Mouse (Mus musculus) lung, adult 2 months (tissue): ENCODE results near the gene Trak1. TPM values are rescaled to one million over a fixed set of nuclear protein-coding genes. Genes with fewer than 3 reads are reported as not detected.
A peak's percentile ranks its signal among the peaks of the same experiment; 100 is the strongest.

ENCODE experiments used
- DNase-seq: peaks from one replicate; pipeline ENCODE4 v3.0.0; 2022
- H3K4me1 ChIP-seq: fragments of 200-500 bp; 2 replicates; pipeline ENCODE4 v1.6.1; 2011; ENCODE audit warnings: low read length; ENCODE audit not compliant: control insufficient read depth, insufficient read depth
- H3K4me3 ChIP-seq: fragments of 200-500 bp; replicated peaks from 2 replicates; pipeline ENCODE3; 2011; ENCODE audit warnings: low read depth, mild to moderate bottlenecking, control low read depth, low read length; ENCODE audit errors: extremely low read depth
- CTCF ChIP-seq: fragments of 200-500 bp; IDR thresholded peaks from 2 replicates; pipeline ENCODE4 v1.5.1; 2011; ENCODE audit warnings: mild to moderate bottlenecking, low read length, control low read depth; ENCODE audit not compliant: insufficient read depth
- POLR2A ChIP-seq: fragments of 200-500 bp; IDR thresholded peaks from 2 replicates; pipeline ENCODE4 v1.6.1; 2011; ENCODE audit warnings: low read depth, mild to moderate bottlenecking, control low read depth, low read length, borderline replicate concordance; ENCODE audit errors: extremely low read depth
- WGBS: fragments of 180-500 bp; shearing (Covaris S2); methylation state at CpG from one replicate; pipeline ENCODE4 v1.1.7; 2018; 5-methylcytosine and 5-hydroxymethylcytosine counted together
- polyA plus RNA-seq: library from polyadenylated mRNA; depleted of rRNA; stranded (reverse); fragments of >200 nt; gene quantifications from 2 replicates; pipeline ENCODE4 v1.2.3, GENCODE M21; 2012

Trak1 gene
- polyA plus RNA-seq, 1 experiment, result 88.5 TPM

GRCm38 (mm10) chr9:121374076-121374863 is 77.0 kb downstream of the Trak1 start:
- 36% methylated on average over 9 of the region's 9 CpGs for WGBS
- no peak for TF ChIP-seq POLR2A
- peak; percentile 99 for TF ChIP-seq CTCF
- H3K4me3 ChIP-seq, result no peak overlapping the region
- peaks cover 30% of the 10 kb centered on the region for H3K4me1 ChIP-seq
- DNase-seq, result no peak

- 84% methylated on average over 5 of the region's 5 CpGs for WGBS
- no peak for TF ChIP-seq POLR2A
- Histone ChIP-seq H3K4me1 (peaks cover 27% of the 10 kb centered on the region), H3K4me3 (no peak overlapping the region)
- no peak for DNase-seq
These were observed 77.6 kb downstream of the Trak1 start for GRCm38 (mm10) chr9:121374864-121375255.

- no peak for DNase-seq
- Histone ChIP-seq H3K4me1 (peaks cover 17% of the 10 kb centered on the region), H3K4me3 (no peak overlapping the region)
- TF ChIP-seq CTCF (no peak), POLR2A (no peak)
- WGBS, result 85% methylated on average over 5 of the region's 5 CpGs
These were observed 78.8 kb downstream of the Trak1 start for GRCm38 (mm10) chr9:121376094-121376493.

GRCm38 (mm10) chr9:121380310-121380920 is 83.1 kb downstream of the Trak1 start:
- 45% methylated on average over 11 of the region's 11 CpGs for WGBS
- DNase-seq, result no peak
- TF ChIP-seq POLR2A (no peak), CTCF (no peak)

GRCm38 (mm10) chr9:121381678-121382297 is 84.5 kb downstream of the Trak1 start:
- no peak for DNase-seq

More at GRCm38 (mm10) chr9:121380310-121380920, 83.1 kb downstream of the Trak1 start:
- Histone ChIP-seq H3K4me1 (peaks cover 6% of the 10 kb centered on the region), H3K4me3 (no peak overlapping the region)

GRCm38 (mm10) chr9:121382568-121382967 is 85.3 kb downstream of the Trak1 start:
- no peak for TF ChIP-seq CTCF
- TF ChIP-seq POLR2A, result no peak
- DNase-seq, result peak; percentile 65
- Histone ChIP-seq H3K4me1 (peaks cover 8% of the 10 kb centered on the region), H3K4me3 (no peak overlapping the region)
- WGBS, result 72% methylated on average over 14 of the region's 14 CpGs

More at GRCm38 (mm10) chr9:121381678-121382297, 84.5 kb downstream of the Trak1 start:
- H3K4me1 ChIP-seq, result peaks cover 7% of the 10 kb centered on the region
- H3K4me3 ChIP-seq, result no peak overlapping the region
- 62% methylated on average over 17 of the region's 17 CpGs for WGBS
- TF ChIP-seq CTCF (no peak), POLR2A (no peak)

GRCm38 (mm10) chr9:121383180-121383586 is 85.9 kb downstream of the Trak1 start:
- DNase-seq, result no peak
- WGBS, result 72% methylated on average over 9 of the region's 9 CpGs
- no peak overlapping the region for H3K4me3 ChIP-seq
- peaks cover 14% of the 10 kb centered on the region for H3K4me1 ChIP-seq
- 0 out of 2 replicates have a peak, but pooled peaks have one; percentile 11 for TF ChIP-seq POLR2A
- TF ChIP-seq CTCF, result no peak

GRCm38 (mm10) chr9:121384620-121385019 is 87.3 kb downstream of the Trak1 start:
- H3K4me3 ChIP-seq, result no peak overlapping the region
- 81% methylated on average over 7 of the region's 7 CpGs for WGBS
- DNase-seq, result no peak
- H3K4me1 ChIP-seq, result peaks cover 19% of the 10 kb centered on the region
- TF ChIP-seq POLR2A, result no peak
- no peak for TF ChIP-seq CTCF

- 38% methylated on average over 16 of the region's 16 CpGs for WGBS
- DNase-seq, result peak; percentile 82
- Histone ChIP-seq H3K4me1 (peaks cover 19% of the 10 kb centered on the region), H3K4me3 (no peak overlapping the region)
- no peak for TF ChIP-seq POLR2A
- peak; percentile 93 for TF ChIP-seq CTCF
These were observed 87.9 kb downstream of the Trak1 start for GRCm38 (mm10) chr9:121385091-121385748.
